Mouse (Mus musculus): ENCODE data around the gene Eif5a.

Eif5a gene

DNA sequence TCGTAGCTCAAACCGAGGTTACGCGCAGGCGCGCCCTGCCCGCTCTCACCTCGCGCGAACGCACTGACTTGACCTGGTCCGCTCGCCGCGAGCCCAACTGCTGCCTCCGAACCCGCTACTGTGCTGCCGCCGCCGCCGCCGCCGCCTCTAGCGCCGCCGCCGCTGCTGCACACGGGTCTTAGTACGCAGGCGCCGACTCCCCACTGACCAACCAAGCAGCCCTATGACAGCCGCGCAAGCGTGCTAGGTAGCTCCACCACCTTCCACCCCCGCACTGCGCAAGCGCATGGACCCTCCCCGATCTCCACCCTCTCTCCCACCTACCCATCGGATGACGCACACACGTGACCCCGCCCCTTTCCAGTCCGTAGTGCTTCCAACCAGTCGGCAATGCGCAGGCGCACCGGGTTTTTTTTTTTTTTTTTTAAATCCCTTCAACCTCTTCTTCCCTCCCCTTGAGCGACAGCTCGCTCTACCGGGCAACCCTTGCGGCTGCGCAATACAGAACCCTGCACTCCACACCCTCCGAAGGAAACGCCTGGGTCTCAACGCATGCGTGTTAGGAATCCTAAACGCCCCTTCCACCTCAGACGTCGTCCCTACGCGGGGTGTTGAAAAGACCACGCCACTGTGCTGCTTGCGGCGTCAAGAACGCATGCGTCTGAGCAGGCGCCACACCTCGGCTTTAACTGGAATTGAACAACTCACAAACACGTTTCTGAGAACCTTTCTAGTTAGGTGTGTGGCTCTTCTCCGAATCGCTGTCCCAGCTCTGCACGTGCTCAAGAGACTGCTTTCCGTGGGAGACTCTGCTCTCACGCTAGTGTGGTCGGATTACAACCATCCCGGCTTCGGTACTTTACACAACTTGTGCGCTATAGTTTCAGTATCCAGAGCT, at the start of gene Eif5a:
Gene Eif5a, minus strand, starts transcription at position 845 of the 898 bp plus-strand sequence.
- Histone ChIP-seq H3K36me3 (ENCODE audit: insufficient read depth, low read length) (peaks cover 40% of the 10 kb centered on the region), H3K27me3 (ENCODE audit: insufficient read depth, low read length) (no peaks in the 10 kb centered on the region)

DNA sequence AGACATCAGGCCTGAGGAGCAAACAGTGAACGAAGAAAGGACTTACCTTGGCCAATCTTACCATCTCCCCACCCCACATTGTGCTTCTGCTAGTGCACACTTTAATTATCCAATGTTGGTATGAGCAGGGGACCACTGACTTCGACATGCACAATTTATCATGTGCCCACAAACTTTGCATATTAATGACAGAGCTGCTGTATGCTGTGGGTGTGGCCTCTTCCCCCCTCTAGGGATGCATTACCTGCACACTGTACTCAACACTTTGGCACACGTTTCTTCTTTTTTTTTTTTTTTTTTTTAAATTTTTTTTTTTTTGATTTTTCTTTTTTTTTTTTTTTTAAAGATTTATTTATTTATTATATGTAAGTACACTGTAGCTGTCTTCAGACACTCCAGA, 49.0 kb upstream of the Eif5a start:
- peaks cover 21% of the 10 kb centered on the region for H3K4me1 ChIP-seq (replicated peaks; ENCODE audit: low read depth, low read length)
- peaks cover 78% of the 10 kb centered on the region for H3K36me3 ChIP-seq (ENCODE audit: insufficient read depth, low read length)
- H3K4me3 ChIP-seq (replicated peaks; ENCODE audit: low read length): no peak overlapping the region
- peaks cover 12% of the 10 kb centered on the region for H3K27me3 ChIP-seq (ENCODE audit: insufficient read depth, low read length)
- no peaks in the 10 kb centered on the region for H3K9me3 ChIP-seq (ENCODE audit: low read length)
- TF ChIP-seq POU5F1 (IDR thresholded peaks at IDR 0.05; ENCODE audit: borderline replicate concordance, low read length) (no peak), CTCF (conservative IDR thresholded peaks at IDR 0.05; ENCODE audit: low read length) (no peak), NANOG (IDR thresholded peaks at IDR 0.05; ENCODE audit: borderline replicate concordance, low read length) (no peak)

More for the DNA sequence above, at the start of gene Eif5a:
- peak within 1 kb of the TSS; percentile 98 for H3K4me3 ChIP-seq (replicated peaks; ENCODE audit: low read length)
- TF ChIP-seq POU5F1 (IDR thresholded peaks at IDR 0.05; ENCODE audit: borderline replicate concordance, low read length): no peak
- no peak; the same call in 1 of the 2 replicates for TF ChIP-seq CTCF (conservative IDR thresholded peaks at IDR 0.05; ENCODE audit: low read length)
- no peak for TF ChIP-seq NANOG (IDR thresholded peaks at IDR 0.05; ENCODE audit: borderline replicate concordance, low read length)
- peaks cover 47% of the 10 kb centered on the region for H3K4me1 ChIP-seq (replicated peaks; ENCODE audit: low read depth, low read length)
- no peaks in the 10 kb centered on the region for H3K9me3 ChIP-seq (ENCODE audit: low read length)

DNA sequence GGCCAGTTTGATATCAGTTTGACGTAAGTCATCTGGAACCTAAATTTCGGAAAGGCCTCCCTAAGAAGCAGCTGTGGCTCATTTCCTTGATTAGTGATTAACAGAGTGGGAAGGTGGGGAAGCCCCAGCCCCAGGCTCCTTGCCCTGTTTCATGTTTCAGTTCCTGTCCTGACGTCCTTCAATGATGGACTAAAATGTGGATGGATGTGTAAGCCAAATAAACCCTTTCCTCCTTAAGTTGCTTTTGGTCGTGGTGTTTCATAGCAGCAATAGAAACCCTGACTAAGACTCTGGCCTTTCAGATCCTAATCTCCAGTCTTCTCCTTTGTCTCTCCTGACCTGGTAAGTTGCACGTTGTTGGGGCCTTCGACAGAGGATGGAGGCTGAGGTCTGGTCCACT, 48.5 kb upstream of the Eif5a start:
- TF ChIP-seq POU5F1 (IDR thresholded peaks at IDR 0.05; ENCODE audit: borderline replicate concordance, low read length) (no peak), CTCF (conservative IDR thresholded peaks at IDR 0.05; ENCODE audit: low read length) (no peak), NANOG (IDR thresholded peaks at IDR 0.05; ENCODE audit: borderline replicate concordance, low read length) (no peak)
- Histone ChIP-seq H3K27me3 (ENCODE audit: insufficient read depth, low read length) (peaks cover 17% of the 10 kb centered on the region), H3K36me3 (ENCODE audit: insufficient read depth, low read length) (peaks cover 73% of the 10 kb centered on the region)

DNA sequence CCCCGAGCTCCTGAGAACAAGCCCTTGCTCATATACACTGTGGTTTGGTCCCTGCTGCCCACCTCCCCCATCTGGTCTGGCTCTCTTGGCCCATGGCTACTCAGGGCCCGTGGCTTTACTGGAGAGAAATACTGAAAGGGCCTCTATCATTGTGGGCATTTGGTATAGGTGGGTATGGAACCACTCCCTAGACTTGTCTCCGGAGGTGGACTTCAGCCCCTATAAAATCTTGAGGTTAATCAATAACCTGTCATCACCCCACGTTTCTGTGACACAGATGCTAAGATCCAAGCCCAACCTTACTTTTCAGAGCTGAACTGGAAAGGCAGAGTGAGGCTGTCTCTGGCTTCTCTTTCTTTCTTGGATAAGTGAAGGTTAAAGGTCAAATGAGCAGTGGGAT, 47.0 kb upstream of the Eif5a start:
- peaks cover 32% of the 10 kb centered on the region for H3K27me3 ChIP-seq (ENCODE audit: insufficient read depth, low read length)
- TF ChIP-seq CTCF (conservative IDR thresholded peaks at IDR 0.05; ENCODE audit: low read length) (no peak), POU5F1 (IDR thresholded peaks at IDR 0.05; ENCODE audit: borderline replicate concordance, low read length) (no peak)
- H3K36me3 ChIP-seq (ENCODE audit: insufficient read depth, low read length): peaks cover 58% of the 10 kb centered on the region
- H3K4me3 ChIP-seq (replicated peaks; ENCODE audit: low read length): no peak overlapping the region
- H3K4me1 ChIP-seq (replicated peaks; ENCODE audit: low read depth, low read length): peaks cover 32% of the 10 kb centered on the region
- no peaks in the 10 kb centered on the region for H3K9me3 ChIP-seq (ENCODE audit: low read length)

More for the DNA sequence above, 48.5 kb upstream of the Eif5a start:
- Histone ChIP-seq H3K4me1 (replicated peaks; ENCODE audit: low read depth, low read length) (peaks cover 23% of the 10 kb centered on the region), H3K4me3 (replicated peaks; ENCODE audit: low read length) (no peak overlapping the region), H3K9me3 (ENCODE audit: low read length) (no peaks in the 10 kb centered on the region)

DNA sequence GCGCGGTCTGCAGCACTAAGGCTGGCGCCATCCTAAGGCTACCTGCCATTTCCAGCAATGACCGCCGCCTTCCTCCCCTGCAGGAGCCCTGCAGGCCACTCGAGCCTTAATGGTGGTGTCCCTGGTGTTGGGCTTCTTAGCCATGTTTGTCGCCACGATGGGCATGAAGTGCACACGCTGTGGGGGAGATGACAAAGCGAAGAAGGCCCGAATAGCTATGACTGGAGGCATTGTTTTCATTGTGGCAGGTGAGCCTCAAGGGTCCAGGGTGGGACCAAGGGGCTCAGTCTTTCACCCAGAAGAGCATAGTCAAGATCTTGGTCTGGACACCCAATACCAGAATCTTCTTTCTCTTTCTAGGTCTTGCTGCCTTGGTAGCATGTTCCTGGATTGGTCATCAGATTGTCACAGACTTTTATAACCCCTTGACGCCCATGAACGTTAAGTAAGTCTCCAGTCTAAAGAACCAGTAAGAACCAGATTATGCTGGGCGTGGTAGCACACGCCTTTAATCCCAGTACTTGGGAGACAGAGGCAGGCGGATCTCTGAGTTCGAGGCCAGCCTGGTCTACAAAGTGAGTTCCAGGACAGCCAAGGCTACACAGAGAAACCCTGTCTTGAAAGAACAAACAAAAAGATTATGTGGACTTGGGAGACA, 45.2 kb upstream of the Eif5a start:
- Histone ChIP-seq H3K36me3 (ENCODE audit: insufficient read depth, low read length) (peaks cover 40% of the 10 kb centered on the region), H3K27me3 (ENCODE audit: insufficient read depth, low read length) (peaks cover 44% of the 10 kb centered on the region), H3K9me3 (ENCODE audit: low read length) (no peaks in the 10 kb centered on the region), H3K4me3 (replicated peaks; ENCODE audit: low read length) (peak overlapping the region; percentile 79), H3K4me1 (replicated peaks; ENCODE audit: low read depth, low read length) (peaks cover 33% of the 10 kb centered on the region)
- no peak for TF ChIP-seq NANOG (IDR thresholded peaks at IDR 0.05; ENCODE audit: borderline replicate concordance, low read length)

DNA sequence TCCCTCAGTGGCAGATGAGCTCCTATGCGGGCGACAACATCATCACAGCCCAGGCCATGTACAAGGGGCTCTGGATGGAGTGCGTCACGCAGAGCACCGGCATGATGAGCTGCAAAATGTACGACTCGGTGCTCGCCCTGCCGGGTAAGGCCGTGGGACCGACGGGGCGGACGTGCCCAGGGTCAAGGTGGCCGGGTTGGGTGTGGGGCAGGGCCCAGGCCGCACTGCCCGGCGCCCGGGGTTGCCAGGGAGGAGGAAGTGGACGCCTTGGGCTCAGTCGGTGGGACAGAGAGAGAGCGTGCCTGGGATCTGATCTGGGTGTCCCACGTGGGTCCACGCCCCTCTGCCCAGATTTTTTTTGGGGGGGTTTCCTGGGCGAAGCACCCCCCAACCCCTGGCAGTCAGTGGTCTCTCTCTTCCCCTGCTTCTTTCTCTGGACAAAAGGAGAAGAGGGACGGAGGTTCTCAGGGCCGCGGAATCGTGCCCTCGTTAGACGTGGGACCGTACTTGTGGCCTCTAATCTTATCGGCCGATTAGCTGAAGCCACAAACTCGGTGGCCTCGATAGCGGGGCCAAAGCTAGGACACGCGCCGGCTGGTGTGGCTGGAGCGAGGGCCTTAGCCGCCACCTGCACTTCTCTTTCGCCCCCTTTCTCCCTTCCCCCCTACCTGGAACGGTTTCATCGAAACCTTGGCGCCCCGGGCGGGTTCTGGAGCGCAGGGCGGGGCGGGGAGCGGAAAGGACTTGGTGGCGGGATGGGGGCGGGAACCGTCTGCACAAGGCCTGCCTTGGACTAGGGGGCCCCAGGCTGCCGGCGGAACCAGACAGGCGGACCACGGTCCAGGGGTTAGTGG, 44.5 kb upstream of the Eif5a start:
- H3K4me1 ChIP-seq (replicated peaks; ENCODE audit: low read depth, low read length): peaks cover 40% of the 10 kb centered on the region
- H3K9me3 ChIP-seq (ENCODE audit: low read length): no peaks in the 10 kb centered on the region
- H3K27me3 ChIP-seq (ENCODE audit: insufficient read depth, low read length): peaks cover 44% of the 10 kb centered on the region
- peaks cover 33% of the 10 kb centered on the region for H3K36me3 ChIP-seq (ENCODE audit: insufficient read depth, low read length)
- TF ChIP-seq POU5F1 (IDR thresholded peaks at IDR 0.05; ENCODE audit: borderline replicate concordance, low read length): no peak
- TF ChIP-seq CTCF (conservative IDR thresholded peaks at IDR 0.05; ENCODE audit: low read length): no peak
- no peak for TF ChIP-seq NANOG (IDR thresholded peaks at IDR 0.05; ENCODE audit: borderline replicate concordance, low read length)
- peak overlapping the region; percentile 79 for H3K4me3 ChIP-seq (replicated peaks; ENCODE audit: low read length)

DNA sequence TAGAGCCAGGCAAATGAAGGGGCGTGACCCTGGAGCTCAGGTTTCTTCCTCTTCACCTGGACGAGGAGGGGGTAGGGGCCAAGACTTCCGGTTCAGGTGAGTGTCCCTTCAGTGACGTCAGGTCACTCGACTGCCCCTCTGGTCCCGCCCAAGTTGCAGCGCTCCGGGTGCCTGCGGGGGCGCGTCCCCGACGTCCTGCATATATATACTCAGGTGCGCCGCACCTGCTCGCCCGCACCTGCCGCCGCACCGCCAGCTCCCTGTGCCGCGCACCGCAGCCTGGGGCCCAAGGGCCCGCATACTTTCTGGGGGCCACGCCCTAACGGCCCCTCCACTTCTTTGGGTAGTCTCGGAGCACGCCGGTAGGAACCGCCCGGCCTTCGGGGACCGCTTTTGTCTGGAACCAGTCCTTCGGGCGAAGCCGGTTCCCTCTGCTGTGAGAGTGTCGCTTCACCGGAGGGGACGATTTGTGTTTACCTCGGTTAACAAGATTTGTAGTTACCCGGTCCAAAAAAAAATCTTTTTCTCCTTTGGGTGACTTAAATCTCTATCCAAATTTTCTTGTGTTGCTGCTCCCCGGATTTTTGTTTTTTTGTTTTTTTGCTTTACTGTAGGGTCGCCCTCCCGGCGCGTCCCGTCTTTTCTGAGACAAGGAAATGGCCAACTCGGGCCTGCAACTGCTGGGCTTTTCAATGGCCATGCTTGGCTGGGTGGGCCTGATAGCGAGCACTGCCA, 43.7 kb upstream of the Eif5a start:
- Histone ChIP-seq H3K4me3 (replicated peaks; ENCODE audit: low read length) (peak overlapping the region; percentile 79), H3K36me3 (ENCODE audit: insufficient read depth, low read length) (peaks cover 29% of the 10 kb centered on the region), H3K27me3 (ENCODE audit: insufficient read depth, low read length) (peaks cover 44% of the 10 kb centered on the region), H3K9me3 (ENCODE audit: low read length) (no peaks in the 10 kb centered on the region), H3K4me1 (replicated peaks; ENCODE audit: low read depth, low read length) (peaks cover 39% of the 10 kb centered on the region)
- no peak for TF ChIP-seq NANOG (IDR thresholded peaks at IDR 0.05; ENCODE audit: borderline replicate concordance, low read length)
- no peak for TF ChIP-seq CTCF (conservative IDR thresholded peaks at IDR 0.05; ENCODE audit: low read length)
- no peak for TF ChIP-seq POU5F1 (IDR thresholded peaks at IDR 0.05; ENCODE audit: borderline replicate concordance, low read length)
